Mouse (Mus musculus): Measurements from ENCODE around the gene 1700016H13Rik.

GRCm38 (mm10) chr5:103617191-103617590, 38.6 kb downstream of the 1700016H13Rik start:
- TF ChIP-seq CTCF (IDR thresholded peaks at IDR 0.05; ENCODE audit: low read depth) (no peak), EP300 (optimal IDR thresholded peaks at IDR 0.05) (no peak)

Data from stomach, postnatal 0 days (tissue).